In the genomic region with DNA sequence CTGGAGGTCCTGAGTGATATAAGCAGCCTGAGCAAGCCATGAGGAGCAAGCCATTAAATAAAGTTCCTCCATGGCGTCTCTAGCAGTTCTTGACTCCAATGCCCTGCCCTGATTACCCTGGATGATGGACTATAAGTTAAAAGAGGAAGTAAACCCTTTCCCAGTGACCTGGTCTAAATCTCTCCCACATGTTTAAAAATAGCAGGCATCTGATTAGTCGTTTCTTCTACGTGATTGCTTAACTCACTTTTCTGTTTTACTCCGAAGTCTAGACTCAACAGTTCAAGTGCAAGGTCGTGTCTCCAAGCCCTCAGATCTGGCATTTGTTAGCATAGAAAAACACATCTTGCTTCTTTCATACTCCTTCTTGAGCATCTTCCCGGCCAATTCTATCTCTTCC, we compare ENCODE assay signal across 22 mouse cellular contexts. TPM values are rescaled to one million over a fixed set of nuclear protein-coding genes. Genes with fewer than 3 reads are reported as not detected.
DNase-seq lines count a peak whose midpoint lies in the region; ATAC-seq and TF ChIP-seq lines count a peak whose summit lies in the region.
"Had no signal": no experiment of that assay in that cellular context is flagged by ENCODE, and none has a peak within 500 bp of the region (broad histone marks: within the 10 kb centered on the region; RNA-seq: fewer than 3 reads in every experiment).

No protein-coding gene starts in this region.

- H3K4me3 ChIP-seq in midbrain, embryonic 11.5 days (ENCODE audit: low read depth, low read length), result no peak overlapping the region
- H3K4me3 ChIP-seq in midbrain, postnatal 0 days (ENCODE audit: low read depth, low read length), result no peak overlapping the region
- H3K4me3 ChIP-seq in brown adipose tissue, adult 24 weeks (ENCODE audit: insufficient read depth, low read depth, low read length), result no peak overlapping the region
- H3K4me3 ChIP-seq: embryonic facial prominence, embryonic 12.5 days; forebrain, embryonic 12.5 days; heart, embryonic 13.5 days; hindbrain, embryonic 13.5 days had no signal

- no peak overlapping the region for H3K27ac ChIP-seq in midbrain, embryonic 11.5 days (ENCODE audit: low read depth, low read length)
- H3K27ac ChIP-seq in midbrain, postnatal 0 days (ENCODE audit: low read depth, low read length), result no peak overlapping the region
- H3K27ac ChIP-seq in brown adipose tissue, adult 24 weeks (replicated peaks; ENCODE audit: low read depth, low read length), result peak overlapping the region; percentile 44
- H3K27ac ChIP-seq: embryonic facial prominence, embryonic 12.5 days; forebrain, embryonic 12.5 days; heart, embryonic 13.5 days; hindbrain, embryonic 13.5 days; hindbrain, postnatal 0 days had no signal

- no peaks in the 10 kb centered on the region for H3K27me3 ChIP-seq in midbrain, embryonic 11.5 days (ENCODE audit: control insufficient read depth, insufficient read depth, low read length)
- no peaks in the 10 kb centered on the region for H3K27me3 ChIP-seq in midbrain, postnatal 0 days (ENCODE audit: insufficient read depth, low read length)
- H3K27me3 ChIP-seq: embryonic facial prominence, embryonic 12.5 days; forebrain, embryonic 12.5 days; heart, embryonic 13.5 days; hindbrain, embryonic 13.5 days had no signal

- peak; percentile 45 for DNase-seq in midbrain, embryonic 11.5 days (ENCODE audit: low spot score, missing footprints)
- no peak for DNase-seq in midbrain, postnatal 0 days (ENCODE audit: low spot score)
- no peak for DNase-seq in adrenal gland, adult 8-10 months
- DNase-seq in right cerebral cortex, postnatal 10 days (ENCODE audit: low spot score in 2 of 2), result no peak
- DNase-seq in heart, adult 18-20 months, result no peak
- DNase-seq: adrenal gland, postnatal 25 days; cerebellum, adult 11 months; cerebellum, adult 8-10 months; cerebellum, postnatal 14 days; gastrocnemius, postnatal 10 days; heart, postnatal 4 days had no signal

- ATAC-seq in midbrain, embryonic 11.5 days (ENCODE audit: low FRiP score), result no peak
- no peak for ATAC-seq in midbrain, postnatal 0 days (ENCODE audit: low FRiP score)
- ATAC-seq in megakaryocyte, adult 5-6 weeks (ENCODE audit: poor library complexity, severe bottlenecking), result peak; percentile 76
- ATAC-seq: activated CD4-positive, CD25-positive, alpha-beta regulatory T cell, adult 4 months; forebrain, embryonic 16.5 days; hindbrain, postnatal 0 days; Patski had no signal

- H3K36me3 ChIP-seq in midbrain, embryonic 11.5 days (ENCODE audit: control insufficient read depth, insufficient read depth, low read length), result no peaks in the 10 kb centered on the region
- no peaks in the 10 kb centered on the region for H3K36me3 ChIP-seq in midbrain, postnatal 0 days (ENCODE audit: insufficient read depth, low read length)
- H3K36me3 ChIP-seq: embryonic facial prominence, embryonic 12.5 days; forebrain, embryonic 12.5 days; G1E; heart, embryonic 13.5 days; hindbrain, embryonic 13.5 days had no signal

- no peaks in the 10 kb centered on the region for H3K9me3 ChIP-seq in midbrain, embryonic 11.5 days (ENCODE audit: control insufficient read depth, low read length)
- no peaks in the 10 kb centered on the region for H3K9me3 ChIP-seq in midbrain, postnatal 0 days (ENCODE audit: low read length)
- H3K9me3 ChIP-seq: embryonic facial prominence, embryonic 12.5 days; forebrain, embryonic 12.5 days; G1E; heart, embryonic 13.5 days; hindbrain, embryonic 13.5 days had no signal

- H3K9ac ChIP-seq in midbrain, embryonic 11.5 days (ENCODE audit: low read length), result no peak overlapping the region
- H3K9ac ChIP-seq in midbrain, postnatal 0 days (replicated peaks; ENCODE audit: low read length, poor library complexity, severe bottlenecking), result no peak overlapping the region
- H3K9ac ChIP-seq: embryonic facial prominence, embryonic 12.5 days; forebrain, embryonic 12.5 days; heart, embryonic 13.5 days; hindbrain, embryonic 13.5 days had no signal

- no peak for TF ChIP-seq CTCF in midbrain, postnatal 0 days (IDR thresholded peaks at IDR 0.05)

- 79% methylated on average over 6 of the region's 6 CpGs for WGBS in midbrain, embryonic 11.5 days
- 90% methylated on average over 6 of the region's 6 CpGs for WGBS in midbrain, postnatal 0 days

- H3K4me2 ChIP-seq in midbrain, embryonic 11.5 days, result no peak overlapping the region
- H3K4me2 ChIP-seq in midbrain, postnatal 0 days (ENCODE audit: low read depth, low read length, poor library complexity, severe bottlenecking), result no peak overlapping the region
- H3K4me2 ChIP-seq: embryonic facial prominence, embryonic 12.5 days; forebrain, embryonic 12.5 days; heart, embryonic 13.5 days; hindbrain, embryonic 13.5 days had no signal

- no peaks in the 10 kb centered on the region for H3K4me1 ChIP-seq in midbrain, embryonic 11.5 days (ENCODE audit: control insufficient read depth, insufficient read depth, low read length)
- H3K4me1 ChIP-seq in midbrain, postnatal 0 days (ENCODE audit: insufficient read depth, low read length), result no peaks in the 10 kb centered on the region
- peaks cover 2% of the 10 kb centered on the region; the same call in 1 of the 2 replicates for H3K4me1 ChIP-seq in brown adipose tissue, adult 24 weeks (ENCODE audit: control insufficient read depth, insufficient read depth, insufficient read length, low read length)
- H3K4me1 ChIP-seq: forebrain, embryonic 12.5 days; heart, embryonic 13.5 days; hindbrain, embryonic 13.5 days had no signal

RNA-seq across cellular contexts. Expression of gene Rgs2, which starts 15.2 kb away (rescaled TPM):
- 83.6 and 90.7 TPM in 2 replicates for polyA plus RNA-seq in midbrain, embryonic 11.5 days (2014; fragmentation: Nextera tagmentation; extraction: Ambion mirVana)
- total RNA-seq in midbrain, postnatal 0 days (2014; rRNA removed), result 26.4 and 34.4 TPM in 2 replicates
- 83.3 and 85.2 TPM in 2 replicates for polyA plus RNA-seq in midbrain, postnatal 0 days (2015; fragmentation: Nextera tagmentation; extraction: Ambion mirVana)
- polyA plus RNA-seq in brown adipose tissue, adult 24 weeks (2012; ENCODE audit: insufficient read depth, insufficient read length, missing spikeins), result 212 and 297 TPM in 2 replicates
- 474 and 499 TPM in 2 replicates for total RNA-seq in megakaryocyte, adult 5-6 weeks (2015)
- 300 and 347 TPM in 2 replicates for total RNA-seq in megakaryocyte, adult 5-6 weeks (2017)
- total RNA-seq in adrenal gland, adult 8-10 months (2022), result 100 to 1,000 TPM; 180 to 417 (median 331) TPM
- 10 to 100 TPM; 31.5 to 37.8 TPM for total RNA-seq in heart, adult 18-20 months (2021)
